Mouse (Mus musculus): ENCODE data around the gene Il24.

The Il24 gene

DNA sequence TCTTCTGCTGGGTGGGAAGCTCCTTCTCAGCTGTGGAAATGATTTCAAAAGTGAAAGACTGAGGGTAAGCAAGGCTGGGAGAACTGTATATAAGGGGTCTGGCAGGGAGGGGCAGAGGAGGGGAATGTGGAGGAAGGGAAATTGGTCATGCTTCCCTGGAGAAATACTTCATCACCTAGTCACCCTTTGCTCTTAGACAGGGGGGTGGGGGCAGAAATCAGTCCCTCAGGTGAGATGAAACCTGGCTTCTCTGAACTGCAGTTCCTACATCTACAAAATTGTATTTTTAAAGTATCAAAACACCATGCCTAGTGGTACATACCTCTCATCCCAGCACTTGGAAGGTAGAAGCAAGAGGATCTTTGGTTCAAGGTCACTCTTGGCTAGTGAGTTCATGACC, at the start of gene Il24:
TSS of gene Il24 (minus strand) at position 101 of the 400 bp plus-strand sequence.
- no peak for DNase-seq (ENCODE audit: low spot score)

DNA sequence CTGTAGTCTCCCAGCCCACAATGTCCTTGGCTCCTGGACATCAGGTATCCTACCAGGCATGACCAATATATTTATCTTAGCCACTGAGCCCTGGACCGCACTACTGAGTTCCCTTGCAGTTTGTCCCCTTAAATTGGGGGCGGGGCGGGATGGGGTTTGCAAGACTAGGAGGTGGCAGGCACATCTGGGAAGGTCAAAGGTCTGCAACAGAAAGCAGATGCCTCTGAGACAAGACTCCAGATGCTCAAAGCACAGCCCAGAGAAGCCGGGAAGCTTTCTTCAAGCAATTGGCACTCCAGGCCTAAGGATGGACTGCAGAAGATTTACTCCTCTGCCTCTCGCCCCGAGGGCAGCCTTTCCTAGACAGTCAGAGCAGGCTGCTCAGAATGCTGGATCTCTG, 49.1 kb upstream of the Il24 start:
- DNase-seq (ENCODE audit: low spot score) = no peak

DNA sequence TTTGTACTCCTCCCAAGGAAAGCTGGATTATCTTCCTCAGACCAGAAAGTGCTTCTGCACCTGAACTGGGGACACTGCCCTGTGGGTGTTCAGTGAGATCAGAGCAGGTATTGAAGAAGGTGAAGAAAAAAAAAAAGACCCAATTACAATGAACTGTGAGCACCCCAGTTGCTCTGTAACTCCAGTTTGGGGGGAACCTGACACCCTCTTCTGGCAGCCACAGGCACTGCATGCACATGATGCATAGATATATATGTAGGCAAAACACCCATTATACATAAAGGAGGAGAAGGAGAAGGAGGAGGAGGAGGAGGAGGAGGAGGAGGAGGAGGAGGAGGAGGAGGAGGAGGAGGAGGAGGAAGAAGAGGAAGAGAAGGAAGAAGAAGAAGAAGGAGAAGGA, 39.2 kb upstream of the Il24 start:
- DNase-seq (ENCODE audit: low spot score) = no peak

DNA sequence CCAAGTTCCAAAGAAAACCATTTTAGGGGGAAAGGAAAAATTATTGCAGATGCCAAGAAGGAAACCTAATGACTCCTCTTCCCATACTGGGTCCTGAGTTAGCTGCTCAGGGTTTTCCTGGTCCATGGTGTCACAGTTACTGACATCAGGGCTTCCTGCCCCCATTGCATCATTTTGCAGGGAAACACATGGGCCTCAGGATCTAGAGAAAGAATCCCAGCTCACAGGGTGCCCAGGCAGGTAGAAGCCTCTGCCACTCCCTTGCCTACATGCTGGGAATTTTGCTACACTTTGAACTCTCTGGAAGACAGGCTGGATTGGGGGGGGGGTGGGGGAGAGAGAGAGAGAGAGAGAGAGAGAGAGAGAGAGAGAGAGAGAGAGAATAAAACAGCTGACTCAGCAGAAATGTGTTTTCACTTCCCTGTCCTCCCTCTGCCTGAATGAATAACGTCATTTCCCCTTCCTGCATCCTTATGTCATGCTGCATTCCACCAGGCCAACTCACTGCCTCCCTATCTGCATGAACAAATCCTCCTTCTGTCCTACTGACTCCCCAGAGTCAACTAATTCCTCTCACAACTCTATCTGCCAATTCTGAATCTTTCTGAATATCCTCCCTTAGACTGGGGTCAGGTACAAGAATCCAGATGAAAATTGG, 31.2 kb upstream of the Il24 start:
- DNase-seq (ENCODE audit: low spot score) = no peak

- DNase-seq (ENCODE audit: low spot score) = no peak
These were observed 24.3 kb upstream of the Il24 start, which contains the start of gene Il20 for GRCm38 (mm10) chr1:130911401-130912010. Il20 (minus strand) TSS chr1:130911451.

DNA sequence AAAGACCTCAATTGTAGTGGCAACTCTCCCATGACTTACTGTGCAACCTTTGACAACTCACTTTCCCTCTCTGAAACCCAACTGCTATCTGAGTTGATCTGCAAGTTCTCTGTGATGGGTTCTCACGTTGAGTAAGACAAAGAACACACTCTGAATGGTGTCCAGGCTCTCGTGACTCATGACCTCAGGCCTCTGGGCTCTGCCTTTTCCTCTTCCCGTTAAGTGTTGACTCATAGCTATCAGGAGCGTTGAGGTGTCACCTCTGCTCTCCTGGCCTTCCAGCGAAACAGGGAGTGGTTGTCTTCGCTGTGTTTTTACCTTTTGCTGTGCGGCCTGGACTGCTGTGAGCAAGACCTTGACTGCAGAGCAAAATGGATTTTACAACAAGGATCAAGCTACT, 15.3 kb upstream of the Il24 start:
- DNase-seq (ENCODE audit: low spot score) = no peak

GRCm38 (mm10) chr1:130894468-130894867, 7.2 kb upstream of the Il24 start:
- no peak for DNase-seq (ENCODE audit: low spot score)

DNA sequence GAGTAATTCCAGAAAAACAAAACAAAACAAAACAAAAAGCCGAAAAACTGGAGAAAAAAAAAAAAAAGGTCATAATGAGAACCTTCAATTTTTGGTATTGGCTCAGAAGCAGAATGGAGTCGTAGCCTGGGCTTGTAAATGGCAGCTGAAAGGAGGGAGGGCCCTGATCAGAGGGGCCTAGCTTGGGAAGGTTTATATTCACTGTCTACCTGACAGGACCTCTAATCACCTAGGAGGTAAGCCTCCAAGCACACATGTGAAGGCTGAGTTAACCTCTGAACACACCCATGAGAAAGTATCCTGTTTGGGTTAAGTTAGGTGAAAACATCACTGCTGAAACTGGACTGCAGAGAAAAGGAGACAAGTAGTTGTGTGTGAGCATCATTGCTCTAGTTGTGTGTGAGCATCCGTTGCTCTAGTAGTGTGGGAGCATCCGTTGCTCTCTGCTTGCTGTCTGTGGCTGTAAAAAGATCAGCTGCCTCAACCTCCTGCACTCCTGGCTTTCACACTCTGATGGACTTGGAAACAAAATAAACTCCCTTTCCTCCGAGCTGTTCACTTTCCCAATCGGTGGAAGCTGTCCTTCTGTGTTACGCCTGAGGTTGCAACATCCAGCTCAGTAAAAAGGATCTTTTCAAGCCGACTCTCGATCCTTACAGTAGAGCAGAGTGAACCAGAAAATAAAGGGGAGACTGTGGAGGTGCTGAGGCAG, 6.2 kb upstream of the Il24 start:
- DNase-seq (ENCODE audit: low spot score) = no peak

DNA sequence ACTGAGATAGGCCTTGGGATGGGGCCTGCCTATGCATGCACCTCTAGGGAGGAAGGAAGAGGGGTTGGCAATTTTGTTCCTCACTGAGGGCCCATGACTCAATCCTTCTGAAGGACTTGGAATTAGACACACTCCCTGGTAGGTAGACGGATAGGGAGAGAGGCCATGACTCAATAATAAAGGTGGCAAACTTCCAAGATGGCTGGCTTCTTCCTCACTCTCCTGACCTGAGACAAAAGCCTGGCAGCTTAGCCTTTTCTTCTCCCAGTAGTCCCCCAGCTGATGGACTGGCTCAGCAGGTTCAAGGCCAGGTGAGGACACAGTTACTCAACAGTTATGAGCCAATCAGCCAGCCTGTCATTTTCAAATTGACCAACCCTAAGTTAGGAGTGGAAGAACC, 5.2 kb upstream of the Il24 start:
- DNase-seq (ENCODE audit: low spot score) = no peak

GRCm38 (mm10) chr1:130883146-130883545, 4.1 kb downstream of the Il24 start:
- no peak for DNase-seq (ENCODE audit: low spot score)

- DNase-seq (ENCODE audit: low spot score) = no peak
These were observed 7.3 kb downstream of the Il24 start for GRCm38 (mm10) chr1:130879927-130880326.

DNA sequence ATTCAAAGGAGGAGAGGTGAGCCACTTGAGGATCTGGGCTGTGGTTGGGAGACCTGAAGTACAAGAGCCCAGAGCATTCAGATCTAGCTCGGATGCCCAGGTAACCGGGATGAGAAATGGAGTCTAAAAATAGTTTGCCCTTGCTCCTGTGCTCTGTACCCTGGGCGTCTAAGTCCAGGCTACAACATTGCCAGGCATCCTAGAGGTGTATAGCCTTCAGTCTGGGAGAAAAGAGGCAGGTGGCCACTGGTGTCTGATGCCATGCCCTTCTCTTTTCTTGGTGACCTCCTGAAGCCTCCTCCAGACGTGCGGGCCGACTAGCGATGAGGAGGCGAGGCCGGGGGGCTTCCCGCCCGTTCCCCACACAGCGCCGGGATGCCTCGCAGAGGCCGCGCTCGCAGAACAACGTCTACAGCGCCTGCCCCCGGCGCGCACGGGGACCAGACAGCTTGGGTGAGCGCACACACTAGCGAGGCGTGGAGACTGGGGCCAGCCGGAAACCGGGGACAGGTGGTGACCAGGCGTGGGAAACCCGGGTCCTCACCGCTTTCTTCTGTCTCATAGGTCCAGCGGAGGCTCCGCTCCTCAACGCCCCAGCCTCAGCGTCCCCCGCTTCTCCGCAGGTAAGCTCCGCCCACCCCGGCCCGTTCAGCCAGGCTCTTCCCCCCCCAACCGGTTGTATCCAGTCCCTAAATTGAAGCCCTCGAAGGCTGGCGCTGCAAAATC, 9.2 kb downstream of the Il24 start:
- peak; percentile 22 for DNase-seq (ENCODE audit: low spot score)

- peak; percentile 40 for DNase-seq (ENCODE audit: low spot score)
These were observed 10.2 kb downstream of the Il24 start for GRCm38 (mm10) chr1:130876931-130877509.

DNA sequence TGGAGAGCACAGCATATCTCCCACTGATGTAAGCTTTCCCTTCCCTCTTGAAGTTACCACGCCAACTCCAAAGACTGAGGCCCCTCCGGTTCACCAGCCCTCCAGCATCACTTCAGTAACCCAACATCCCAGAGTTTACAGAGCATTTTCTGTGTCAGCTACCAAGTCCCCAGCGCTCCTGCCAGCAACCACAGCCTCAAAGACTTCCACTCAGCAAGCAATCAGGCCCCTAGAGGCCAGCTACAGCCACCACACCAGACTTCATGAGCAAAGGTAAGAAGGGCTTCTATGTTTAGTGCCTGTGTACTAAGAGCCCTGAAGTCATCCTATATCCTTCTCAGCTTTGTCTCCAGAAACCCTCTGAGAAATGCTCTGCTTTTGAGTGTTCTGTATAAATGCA, 11.3 kb downstream of the Il24 start:
- no peak for DNase-seq (ENCODE audit: low spot score)

GRCm38 (mm10) chr1:130875139-130875538, 12.1 kb downstream of the Il24 start:
- no peak for DNase-seq (ENCODE audit: low spot score)

DNA sequence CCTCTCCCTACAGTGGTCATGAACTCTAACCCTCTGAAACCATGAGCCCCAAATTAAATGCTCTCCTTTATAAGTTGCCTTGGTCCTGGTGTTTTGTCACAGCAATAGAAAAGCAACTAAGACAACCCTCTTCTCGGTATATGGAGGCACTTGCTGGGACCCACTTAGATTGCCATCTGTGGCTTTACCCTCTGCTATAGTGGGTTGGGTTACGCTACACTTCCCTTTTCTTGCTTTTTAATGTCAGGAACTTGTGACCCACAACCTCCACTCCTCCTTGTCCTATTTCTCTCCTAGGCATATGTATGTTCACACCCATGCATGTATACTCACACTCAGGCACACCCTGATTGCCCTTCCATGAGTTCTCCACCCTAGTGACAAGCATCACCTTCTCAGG, 14.3 kb downstream of the Il24 start:
- DNase-seq (ENCODE audit: low spot score) = no peak

GRCm38 (mm10) chr1:130865541-130866221, 21.6 kb downstream of the Il24 start, which contains the start of gene Fcmr:
Fcmr (plus strand) TSS chr1:130865669.
- no peak for DNase-seq (ENCODE audit: low spot score)

DNA sequence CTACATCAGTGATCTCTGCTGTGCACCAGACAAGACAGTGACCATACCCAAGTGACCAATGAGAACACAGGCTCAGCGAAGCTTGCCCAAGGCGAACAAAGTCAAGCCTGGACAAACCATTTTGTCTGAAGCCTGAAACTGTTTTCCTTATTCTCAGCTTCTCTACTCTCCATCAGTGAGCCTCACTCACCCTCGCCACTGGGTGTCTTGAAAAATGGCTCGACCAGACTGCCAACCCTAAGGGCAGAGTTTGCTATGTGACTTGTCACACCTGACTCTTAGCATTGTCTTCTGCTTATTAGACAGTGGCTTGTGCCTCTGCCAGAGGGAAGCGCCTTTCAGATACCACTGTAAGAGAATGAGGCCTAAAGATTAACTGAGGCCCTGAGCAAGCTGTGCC, 22.5 kb downstream of the Il24 start:
- DNase-seq (ENCODE audit: low spot score) = no peak

DNA sequence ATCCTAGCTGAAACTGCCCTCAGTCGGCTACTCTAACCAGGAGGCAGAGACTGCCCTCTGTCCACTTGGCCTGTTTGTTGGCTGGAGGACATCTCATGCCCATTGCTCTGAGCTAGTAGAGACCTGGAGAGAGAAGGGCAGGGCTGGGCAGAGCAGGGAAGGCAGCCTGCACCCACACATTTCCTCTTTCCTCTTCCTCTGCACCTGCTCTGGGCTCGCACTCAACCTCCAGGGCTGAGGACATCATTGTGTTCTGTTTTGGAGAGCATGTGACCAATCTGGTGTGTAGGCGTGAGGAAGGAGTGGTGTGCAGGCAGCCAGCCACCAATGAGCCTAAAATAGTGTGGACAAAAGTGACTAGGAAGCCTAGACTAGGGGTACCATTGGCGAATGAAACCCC, 23.0 kb downstream of the Il24 start:
- no peak for DNase-seq (ENCODE audit: low spot score)

- no peak for DNase-seq (ENCODE audit: low spot score)
These were observed 29.8 kb downstream of the Il24 start for GRCm38 (mm10) chr1:130857456-130857855.

- DNase-seq (ENCODE audit: low spot score) = no peak
These were observed 31.5 kb downstream of the Il24 start for GRCm38 (mm10) chr1:130855723-130856122.

GRCm38 (mm10) chr1:130854819-130855218, 32.4 kb downstream of the Il24 start:
- no peak for DNase-seq (ENCODE audit: low spot score)

Data from urinary bladder, postnatal 25 days (tissue).